Mouse (Mus musculus) adrenal gland, adult 10 weeks (tissue): Measurements from ENCODE around the gene Prkx. TPM values are rescaled to one million over a fixed set of nuclear protein-coding genes. Genes with fewer than 3 reads are reported as not detected.

Experiments
- polyA plus RNA-seq: library from polyadenylated mRNA; stranded (reverse); fragments of 350-450 nt; fragmentation: Illumina TruSeq; extraction: RNeasy Lipid Tissue Mini Kit (QIAGEN cat#74804); gene quantifications from one replicate; pipeline ENCODE4 v1.2.3, GENCODE M21; 2014; ENCODE audit warnings: low read depth, low replicate concordance

Gene Prkx
- polyA plus RNA-seq, result 45.7 TPM

DNA sequence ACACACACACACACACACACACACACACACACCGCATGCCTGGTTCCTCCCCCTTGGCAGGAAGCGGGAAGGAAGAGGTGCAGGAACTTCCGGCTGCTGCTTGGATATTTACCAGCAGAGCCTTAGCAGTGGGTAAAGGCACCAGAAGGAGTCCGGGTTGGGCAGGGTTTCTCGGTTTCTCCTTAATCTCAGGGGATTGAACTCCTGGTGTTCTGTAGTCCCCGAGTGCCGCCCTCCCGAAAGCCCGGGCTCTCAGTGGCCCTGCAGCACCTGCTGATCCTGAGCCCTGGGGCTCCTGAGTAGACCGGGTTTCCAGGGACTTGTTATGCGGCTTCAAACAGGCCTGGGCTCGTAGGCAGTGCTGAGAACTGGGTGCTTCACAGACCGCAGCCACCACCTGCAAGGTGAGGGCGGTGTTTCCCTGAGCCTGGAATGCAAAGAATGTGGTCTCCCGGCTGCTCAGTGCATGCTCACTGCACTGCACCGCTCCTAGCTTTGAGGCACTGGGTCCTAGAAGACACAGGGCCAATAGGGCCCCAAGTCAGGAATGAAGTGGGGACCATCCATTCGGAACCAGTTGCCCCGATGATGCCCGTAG is at the start of gene Prkx:
TSS of gene Prkx (minus strand) at position 41 of the 598 bp plus-strand sequence.

Other genes starting within 250 kb of the Prkx start
- not detected for gene Pbsn, start 57.3 kb upstream of the Prkx start, polyA plus RNA-seq
- not detected for gene Gm14744, start 68.5 kb upstream of the Prkx start, polyA plus RNA-seq
- not detected for gene 5430402E10Rik, start 128.8 kb upstream of the Prkx start, polyA plus RNA-seq